Mouse (Mus musculus) T-helper 2 cell (primary cell): Measurements from ENCODE around the gene Slc12a5.

Experiments used
- in situ Hi-C: fragments of 300-600 bp; cut with MboI, MseI; formaldehyde crosslinking; loops from one replicate; pipeline ENCODE4 v1.15.1; 2025; ENCODE audit warnings: high pct_unique_total_duplicates

Gene Slc12a5

DNA sequence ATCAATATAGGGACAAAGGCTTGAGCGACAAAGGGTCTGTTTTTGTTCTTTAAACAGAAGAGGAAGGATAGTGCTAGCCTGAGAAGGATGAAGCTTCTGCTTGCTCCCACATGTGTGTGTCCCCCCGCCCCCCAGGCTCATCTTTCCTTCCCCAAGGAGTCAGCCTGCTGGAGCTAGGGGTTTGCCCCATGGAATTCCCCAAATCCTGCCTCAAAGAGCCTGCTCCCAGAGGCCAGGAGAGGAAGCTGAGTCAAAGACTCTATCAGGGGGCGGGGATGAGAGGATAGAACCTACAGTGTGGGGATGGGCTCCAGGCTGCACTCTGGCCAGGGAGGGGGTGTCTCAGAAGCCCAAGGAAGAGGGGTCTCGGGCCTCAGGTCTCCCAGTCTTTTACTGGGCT lies 13.1 kb upstream of the Slc12a5 start:
- in situ Hi-C loops, result no loop called here

DNA sequence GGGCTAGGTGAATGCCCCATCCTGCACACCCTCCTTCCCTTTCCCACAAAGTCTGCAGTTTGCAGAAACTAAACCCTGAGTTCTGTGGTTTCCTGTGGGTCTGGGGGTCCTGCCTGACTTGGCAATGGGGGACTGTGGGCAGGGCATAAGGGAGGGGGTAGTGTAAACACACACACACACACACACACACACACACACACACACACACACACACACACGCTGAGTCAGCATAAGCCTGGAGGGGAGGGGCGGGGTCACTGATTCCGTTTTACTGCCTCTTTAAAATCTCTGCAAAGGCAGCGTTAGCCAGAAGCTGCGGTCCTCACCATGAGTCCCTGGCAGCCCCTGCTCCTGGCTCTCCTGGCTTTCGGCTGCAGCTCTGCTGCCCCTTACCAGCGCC lies 12.7 kb upstream of the Slc12a5 start:
- in situ Hi-C loops, result no loop called here

DNA sequence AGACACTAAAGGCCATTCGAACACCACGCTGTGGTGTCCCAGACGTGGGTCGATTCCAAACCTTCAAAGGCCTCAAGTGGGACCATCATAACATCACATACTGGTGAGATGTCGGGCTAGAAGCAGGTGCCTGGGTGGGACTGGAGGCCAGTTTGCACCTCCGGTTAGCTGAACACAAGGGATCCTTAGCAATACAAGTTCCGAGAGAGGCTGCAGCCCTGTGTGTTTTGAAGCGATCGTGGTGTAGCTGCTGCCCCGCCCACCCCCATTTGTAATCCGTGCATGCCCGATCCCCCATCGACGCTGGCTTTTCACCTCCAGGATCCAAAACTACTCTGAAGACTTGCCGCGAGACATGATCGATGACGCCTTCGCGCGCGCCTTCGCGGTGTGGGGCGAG lies 11.6 kb upstream of the Slc12a5 start:
- in situ Hi-C loops, result no loop called here

DNA sequence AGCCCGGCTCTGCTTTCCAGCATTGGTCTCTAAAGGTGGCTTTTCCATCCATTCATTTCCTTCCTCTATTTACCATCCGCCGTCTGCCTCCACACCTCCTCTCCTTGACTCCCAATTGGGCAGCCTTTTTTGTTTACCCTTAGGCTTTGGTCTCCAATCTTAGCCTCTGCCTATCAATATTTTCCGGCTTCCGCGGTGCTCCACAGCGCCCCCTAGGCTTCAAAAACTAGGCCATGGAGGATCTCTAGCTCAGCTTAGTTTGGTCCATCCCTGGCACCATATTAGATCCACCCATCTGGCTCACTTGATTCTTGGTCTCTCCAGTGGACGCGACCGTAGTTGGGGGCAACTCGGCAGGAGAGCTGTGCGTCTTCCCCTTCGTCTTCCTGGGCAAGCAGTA lies 10.1 kb upstream of the Slc12a5 start:
- in situ Hi-C loops, result no loop called here

DNA sequence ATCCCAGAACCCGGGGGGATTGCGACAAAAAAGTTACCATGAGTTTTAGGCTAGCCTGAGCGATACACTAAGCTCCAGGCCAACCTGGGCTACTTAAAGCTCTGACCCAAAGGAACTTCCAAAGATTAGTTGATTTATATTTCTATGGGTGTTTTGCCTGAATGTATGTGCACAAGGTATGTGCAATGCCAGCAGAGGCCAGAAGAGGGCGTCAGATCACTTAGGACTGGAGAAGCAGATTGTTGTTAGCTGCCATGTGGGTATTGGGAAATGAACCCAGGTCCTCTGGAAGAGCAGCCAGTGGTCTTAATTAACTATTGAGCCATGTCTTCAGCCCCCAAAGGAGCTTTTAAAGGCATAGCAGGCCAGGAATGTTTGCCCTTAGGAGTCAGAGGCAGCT lies 8.9 kb upstream of the Slc12a5 start:
- in situ Hi-C loops, result no loop called here

DNA sequence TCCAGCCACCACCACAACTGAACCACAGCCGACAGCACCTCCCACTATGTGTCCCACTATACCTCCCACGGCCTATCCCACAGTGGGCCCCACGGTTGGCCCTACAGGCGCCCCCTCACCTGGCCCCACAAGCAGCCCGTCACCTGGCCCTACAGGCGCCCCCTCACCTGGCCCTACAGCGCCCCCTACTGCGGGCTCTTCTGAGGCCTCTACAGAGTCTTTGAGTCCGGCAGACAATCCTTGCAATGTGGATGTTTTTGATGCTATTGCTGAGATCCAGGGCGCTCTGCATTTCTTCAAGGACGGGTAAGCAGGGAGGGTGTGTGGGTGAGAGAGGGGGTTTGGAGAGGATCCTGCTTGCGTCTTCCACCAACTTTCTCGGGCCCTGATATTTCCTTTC lies 8.2 kb upstream of the Slc12a5 start:
- in situ Hi-C loops, result no loop called here

DNA sequence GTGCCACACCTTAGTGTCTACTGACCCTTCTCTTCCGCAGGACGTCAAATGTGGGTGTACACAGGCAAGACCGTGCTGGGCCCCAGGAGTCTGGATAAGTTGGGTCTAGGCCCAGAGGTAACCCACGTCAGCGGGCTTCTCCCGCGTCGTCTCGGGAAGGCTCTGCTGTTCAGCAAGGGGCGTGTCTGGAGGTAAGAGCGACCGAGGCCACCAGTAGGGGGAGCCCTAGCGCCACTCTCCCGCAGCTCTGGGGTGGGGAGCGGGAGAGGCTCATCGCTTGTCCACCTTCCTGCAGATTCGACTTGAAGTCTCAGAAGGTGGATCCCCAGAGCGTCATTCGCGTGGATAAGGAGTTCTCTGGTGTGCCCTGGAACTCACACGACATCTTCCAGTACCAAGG lies 7.4 kb upstream of the Slc12a5 start:
- in situ Hi-C loops, result no loop called here

DNA sequence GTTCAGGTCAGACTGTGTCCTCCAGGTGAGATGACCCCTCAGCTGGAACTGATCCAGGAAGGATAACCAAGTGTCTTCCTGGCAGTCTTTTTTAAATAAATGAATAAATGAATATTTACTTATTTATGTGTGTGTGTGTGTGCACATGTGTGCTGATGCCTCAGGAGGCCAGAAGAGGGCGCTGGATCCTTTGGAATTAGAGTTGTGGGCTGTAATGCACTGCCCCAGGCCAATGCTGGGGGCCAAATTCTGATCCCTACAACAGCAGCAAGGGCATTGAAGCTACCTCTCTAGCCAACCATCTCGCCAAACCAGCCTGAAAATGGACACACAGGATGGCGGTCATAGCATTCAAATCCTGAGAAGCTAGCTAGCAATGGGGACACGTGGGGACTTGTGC lies 4.9 kb upstream of the Slc12a5 start:
- in situ Hi-C loops, result no loop called here

DNA sequence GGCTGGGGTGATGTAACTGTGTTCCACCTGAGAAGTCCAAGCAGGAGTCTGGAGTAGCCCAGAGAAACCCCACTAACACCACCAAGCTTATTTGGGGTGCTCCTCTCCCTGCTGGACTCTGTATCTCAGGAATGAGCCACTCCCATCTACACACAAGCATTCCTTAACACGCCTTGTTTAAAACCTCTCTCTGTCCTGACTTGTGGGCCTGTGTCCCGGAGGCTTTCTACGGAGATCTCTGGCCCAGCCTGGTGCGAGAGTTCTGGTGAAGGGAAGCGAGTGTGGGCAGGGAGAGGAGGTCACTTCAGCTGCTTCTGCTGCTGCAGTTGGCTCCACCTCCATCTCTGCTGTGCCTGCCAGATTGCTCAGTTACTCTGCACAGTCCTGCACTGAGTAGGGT lies 4.4 kb upstream of the Slc12a5 start:
- in situ Hi-C loops, result no loop called here

DNA sequence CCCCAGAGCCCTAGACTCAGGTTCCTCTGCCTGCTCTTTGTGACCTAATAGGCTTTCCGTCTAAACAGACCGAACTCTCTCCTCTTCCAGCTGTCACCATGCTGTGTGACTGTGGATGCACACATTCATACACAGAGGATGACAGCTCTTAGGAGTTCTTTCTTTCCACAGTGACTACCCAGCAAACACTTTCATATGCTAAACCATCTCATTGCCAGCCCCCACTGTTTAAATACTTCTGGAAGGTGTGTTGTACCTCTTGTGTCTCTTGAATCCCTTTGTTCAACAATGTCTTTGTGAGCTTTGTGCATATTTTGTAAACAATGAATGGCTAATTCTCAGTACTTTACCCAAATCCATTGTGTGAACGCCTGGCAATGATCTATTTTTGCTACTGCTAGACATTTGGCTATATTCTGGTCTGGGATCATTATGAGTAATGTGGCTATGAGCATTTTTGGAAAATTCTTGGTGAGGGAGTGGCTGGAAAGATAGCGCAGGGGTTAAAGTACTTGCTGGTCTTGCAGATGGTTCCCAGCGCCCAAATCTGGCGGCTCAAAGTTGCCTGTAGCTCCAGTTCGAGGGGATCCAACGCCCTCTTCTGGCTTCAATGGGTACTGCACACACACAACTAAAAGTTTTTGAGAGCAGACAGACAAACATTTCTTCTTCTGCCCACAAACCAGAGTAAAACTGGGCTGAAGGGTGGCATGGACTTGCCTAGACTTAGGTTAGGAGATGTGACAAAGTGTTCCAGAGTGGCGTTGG lies 2.9 kb upstream of the Slc12a5 start:
- in situ Hi-C loops, result no loop called here

DNA sequence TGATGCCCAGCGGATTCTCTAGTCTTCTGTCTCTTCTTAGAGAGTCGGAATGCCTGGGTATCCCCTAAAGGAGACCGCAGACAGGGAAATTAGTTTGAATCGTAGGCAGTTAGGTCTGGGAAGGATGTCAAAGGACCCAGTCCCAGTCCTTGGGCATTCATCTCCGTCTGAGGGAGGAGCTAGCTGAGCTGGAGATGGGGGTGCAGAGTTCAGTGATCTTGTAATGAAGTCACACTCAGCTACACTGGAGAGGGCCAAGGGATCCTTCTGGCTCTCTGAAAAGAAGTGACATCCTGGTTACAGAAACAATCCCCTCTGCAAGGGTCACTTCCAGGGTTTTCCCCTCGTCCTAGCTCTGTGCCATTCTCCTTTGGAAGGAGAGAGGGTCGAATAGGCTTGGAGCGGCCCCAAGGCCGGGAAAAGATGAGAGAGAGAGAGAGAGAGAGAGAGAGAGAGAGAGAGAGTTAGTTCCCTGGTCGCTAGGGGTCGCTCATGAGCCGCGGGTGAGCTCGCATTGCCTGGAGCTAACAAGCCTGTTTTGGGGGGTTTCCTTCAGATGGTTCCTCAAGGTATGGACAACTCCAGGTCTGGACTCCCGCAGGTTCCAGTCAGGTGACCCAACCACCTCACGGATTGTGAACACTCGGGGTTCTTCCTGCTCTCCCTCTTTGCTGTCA lies 1.0 kb downstream of the Slc12a5 start:
- in situ Hi-C loops, result no loop called here

DNA sequence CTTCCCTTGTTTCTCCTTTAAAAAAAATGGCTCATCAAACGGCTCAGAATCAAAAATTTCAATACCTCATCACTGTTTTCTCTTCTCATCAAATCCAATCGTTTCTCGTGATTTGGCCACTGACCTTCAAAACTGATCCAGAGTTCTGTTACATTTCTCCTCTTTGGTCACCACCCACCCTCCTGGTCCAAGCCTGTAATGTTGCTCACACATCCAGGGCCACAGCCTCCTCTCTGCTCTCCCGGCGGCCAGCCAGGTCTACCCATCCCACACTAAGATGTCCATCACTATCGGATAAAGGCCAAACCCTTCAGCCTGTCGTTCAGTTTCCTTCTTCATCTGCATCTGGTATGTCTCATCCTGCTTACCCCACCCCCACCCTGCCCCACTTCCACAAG lies 1.6 kb downstream of the Slc12a5 start:
- in situ Hi-C loops, result no loop called here

DNA sequence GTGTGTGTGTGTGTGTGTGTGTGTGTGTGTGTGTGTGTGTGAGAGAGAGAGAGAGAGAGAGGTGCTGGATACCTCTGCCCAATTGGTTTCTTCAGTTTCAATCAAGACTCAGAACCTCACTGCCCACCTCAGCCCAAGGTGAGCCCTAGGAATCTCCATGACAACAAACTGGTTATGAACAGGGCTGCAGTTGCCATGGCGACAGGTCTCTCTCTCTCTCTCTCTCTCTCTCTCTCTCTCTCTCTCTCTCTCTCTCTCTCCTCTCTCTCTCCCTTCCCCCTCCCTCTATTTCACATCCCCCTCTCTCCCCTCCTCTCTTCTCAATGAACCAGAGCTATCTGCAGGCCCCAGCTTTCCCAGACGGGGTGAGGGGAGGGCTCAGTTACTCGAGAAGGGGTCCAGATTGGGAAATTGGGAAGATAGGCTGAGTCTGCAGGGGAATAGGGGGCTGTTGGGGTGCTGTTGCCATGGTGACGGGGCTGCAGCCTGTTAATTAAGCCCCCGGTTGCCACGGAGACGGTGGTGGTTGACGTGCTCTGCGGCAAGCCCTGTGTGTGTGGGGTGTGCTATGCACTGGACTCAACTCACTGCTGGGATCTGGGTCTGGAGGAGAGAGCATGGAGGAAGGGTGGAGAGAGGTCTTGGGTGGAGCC lies 3.8 kb downstream of the Slc12a5 start:
- in situ Hi-C loops, result no loop called here

DNA sequence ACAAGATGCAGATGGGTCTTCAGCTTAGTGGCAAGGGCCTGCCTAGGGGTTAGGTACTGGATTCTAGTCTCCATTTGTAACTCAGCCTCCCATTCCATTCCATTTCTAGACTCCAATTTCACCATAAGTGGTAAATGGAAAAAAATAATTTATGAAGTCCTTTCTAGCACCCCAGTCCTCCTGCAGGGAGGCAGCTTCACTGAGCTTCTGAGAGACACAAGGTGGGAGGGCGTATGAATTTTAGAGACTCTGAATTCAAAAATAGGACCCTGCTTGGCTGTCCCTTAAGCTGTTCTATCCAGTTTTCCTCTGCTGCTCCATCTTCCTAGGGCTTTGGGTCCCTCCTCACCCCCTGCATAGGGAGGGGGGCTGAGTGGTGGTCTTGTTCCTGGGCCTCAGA lies 4.4 kb downstream of the Slc12a5 start:
- in situ Hi-C loops, result no loop called here

DNA sequence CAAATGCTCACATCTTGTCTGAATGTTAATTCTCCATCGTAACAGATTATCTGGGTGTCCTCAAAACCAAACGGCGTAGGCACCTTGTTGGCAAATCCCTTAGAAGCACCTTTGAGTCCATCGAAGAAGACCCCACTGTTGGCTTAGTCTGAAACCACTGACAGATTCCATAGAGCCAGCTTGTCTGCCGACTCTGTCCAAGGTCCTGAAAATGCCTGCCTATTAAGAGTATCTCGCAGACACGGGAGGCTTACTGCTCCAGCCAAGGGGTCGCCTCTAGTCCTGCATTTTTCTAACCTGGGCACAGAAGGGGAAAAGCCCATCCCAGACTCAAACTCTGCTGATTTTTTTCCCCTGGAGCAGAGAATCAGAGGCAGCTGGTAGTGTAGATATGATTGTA lies 5.8 kb downstream of the Slc12a5 start:
- in situ Hi-C loops, result no loop called here

DNA sequence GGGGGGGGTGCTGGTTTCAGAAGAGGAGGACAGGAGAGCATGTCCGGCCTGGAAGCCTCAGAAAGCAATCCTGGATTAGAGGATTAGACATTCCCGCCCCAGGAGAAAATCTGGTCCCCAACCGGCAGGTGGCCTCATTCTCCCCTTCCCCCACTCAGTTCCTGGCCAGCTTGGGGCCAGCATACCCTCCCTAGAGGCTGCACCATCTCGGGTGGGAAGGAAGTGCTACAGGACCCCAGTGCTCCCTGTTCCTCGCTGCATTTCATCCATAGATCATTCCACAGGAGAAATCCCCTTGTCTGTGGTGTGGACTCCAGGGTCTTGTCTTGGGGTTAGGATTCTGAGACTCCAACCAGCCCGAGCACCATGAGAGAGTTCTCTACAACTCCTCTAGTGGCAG lies 6.6 kb downstream of the Slc12a5 start:
- in situ Hi-C loops, result no loop called here

DNA sequence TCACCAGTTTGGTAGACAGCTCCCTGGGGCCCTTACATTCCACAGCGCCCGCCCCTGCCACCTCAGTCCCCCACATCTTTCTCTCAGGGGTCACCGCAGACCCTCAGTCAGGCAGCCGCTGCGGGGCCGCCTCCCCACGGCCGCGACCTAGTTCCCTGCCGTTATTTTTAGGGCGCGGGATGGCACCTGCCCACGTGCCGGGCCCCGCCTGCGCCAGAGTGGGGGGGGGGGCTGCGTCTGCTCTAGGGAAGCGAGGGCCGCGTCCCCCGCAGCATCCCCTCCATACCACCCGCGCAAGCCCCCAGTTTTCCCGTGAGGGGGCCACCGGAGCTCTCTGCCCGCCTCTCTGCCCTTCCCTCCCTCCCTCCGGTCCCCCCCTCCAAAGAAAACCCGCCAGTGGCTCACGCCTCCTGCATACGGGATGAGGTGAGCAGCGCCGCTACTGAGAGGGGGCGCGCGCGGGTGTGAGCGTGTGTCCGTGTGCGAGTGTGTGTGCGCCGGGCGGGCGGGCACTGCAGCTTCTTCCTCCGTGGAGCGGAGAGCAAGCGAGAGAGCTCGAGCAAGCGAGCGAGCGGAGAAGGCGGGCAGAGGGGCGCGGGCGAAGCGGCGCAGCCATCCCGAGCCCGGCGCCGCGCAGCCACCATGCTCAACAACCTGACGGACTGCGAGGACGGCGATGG lies 7.3 kb downstream of the Slc12a5 start:
- in situ Hi-C loops, result no loop called here

DNA sequence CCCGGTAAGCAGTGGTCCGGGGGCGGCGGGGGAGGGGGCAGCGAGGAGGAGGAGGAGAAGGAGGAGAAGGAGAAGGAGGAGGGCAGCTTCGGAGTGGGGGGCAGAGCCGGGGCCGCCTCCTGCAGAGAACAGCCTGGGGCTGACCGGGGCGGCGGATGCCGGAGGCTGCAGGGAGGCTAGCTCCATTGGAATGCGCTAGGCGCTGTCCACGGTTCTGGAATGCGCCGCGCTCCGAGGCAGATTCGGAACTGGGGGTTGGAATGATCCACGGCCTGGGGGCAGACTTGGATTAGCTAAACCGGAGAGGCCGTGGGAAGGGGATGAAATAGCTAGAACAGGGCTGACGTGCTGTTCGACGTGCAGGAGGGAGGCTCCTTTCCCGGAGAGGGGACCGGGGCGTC lies 7.8 kb downstream of the Slc12a5 start:
- in situ Hi-C loops, result no loop called here

DNA sequence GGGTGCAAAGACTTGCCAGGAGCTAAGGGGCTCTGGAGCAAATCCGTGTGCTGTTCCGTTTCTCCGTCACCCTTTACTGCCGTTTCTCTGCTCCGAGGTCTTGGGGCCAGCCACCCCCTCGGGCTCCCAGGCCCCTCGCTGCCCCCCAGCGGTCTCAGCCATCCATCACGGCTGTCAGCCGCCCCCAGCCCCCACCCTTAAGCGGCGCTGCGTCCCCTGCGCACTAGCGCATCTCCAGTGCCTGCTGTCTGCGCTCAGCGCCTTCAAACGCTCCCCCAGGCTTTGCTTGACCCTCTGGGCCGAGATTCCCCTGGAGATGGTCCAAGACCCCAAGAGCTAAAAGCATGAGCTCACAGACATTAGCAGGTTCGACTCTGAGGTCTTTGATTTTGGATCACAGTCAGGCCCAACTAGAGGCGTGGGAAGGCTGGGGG lies 8.8 kb downstream of the Slc12a5 start:
- in situ Hi-C loops, result no loop called here

DNA sequence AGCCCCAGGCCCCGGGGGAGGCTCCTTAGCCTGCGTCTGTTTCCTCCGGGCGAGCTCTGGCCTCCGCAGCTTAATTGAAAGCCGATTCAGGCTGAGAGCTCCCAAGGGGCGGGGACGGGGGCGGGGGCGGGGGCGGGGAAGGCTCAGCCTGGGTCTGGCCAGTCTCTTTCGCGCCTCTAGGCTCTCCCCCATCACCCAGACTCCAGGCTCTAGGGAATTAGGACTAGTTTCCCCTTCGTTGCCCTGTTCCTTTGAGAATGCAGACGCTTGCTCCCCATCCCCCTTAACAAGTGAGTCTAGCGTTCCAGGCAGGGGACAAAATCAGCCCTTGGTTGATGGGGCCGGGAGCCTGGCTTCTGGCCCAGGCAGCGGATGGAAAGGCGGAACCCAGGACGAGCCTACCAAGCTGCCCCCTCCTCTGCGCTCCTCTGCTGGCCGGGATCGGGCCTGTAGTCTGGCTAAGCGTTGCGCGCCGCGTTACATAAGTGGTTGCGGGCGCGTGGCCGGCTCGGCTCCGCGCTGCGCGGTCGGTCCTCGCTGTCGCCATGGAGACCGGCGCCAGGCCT lies 10.1 kb downstream of the Slc12a5 start:
- in situ Hi-C loops, result no loop called here

DNA sequence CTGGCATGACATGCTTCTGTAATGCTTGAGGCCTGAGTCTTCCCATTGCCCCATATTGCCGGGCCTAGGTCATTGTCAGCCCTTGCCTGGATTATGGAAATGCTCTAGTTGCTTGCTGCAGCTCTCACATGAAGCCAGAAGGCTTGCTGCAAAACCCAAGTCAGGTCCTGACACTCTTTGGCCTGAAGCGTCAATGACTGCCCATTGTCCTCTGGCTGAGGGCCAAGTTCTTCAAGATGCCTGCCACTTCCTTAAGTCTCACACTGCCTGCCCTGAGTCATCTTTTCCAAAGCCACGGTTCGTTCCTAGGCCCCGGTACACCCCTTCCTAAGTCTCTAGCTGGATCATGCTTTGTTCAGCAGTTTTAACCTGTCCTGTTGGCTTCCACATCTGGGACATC lies 12.0 kb downstream of the Slc12a5 start:
- in situ Hi-C loops, result no loop called here

DNA sequence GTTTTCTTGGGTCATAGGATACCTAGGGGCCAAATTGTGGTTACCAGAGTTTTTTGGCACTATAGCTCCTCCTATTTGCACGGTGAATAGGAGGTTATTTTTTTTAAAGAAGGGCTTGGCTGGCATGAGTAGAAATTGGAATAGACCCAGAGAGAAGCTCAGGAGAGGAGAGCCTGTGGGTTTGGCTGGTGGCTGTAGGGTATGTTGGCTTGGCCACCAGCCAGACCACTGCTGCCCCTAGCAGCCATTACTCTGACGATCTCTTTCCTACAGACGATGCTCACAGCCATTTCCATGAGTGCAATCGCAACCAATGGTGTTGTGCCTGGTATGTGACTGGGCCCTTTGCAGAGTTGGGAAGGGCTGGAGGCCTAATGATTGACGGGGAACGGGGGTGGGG lies 15.0 kb downstream of the Slc12a5 start:
- in situ Hi-C loops, result loop anchor here (25.0 kb wide), 1 partner anchor 1537 kb away; no protein-coding TSS in a partner anchor
